Mouse (Mus musculus) bone marrow macrophage, adult 2 months (primary cell): Measurements from ENCODE around the gene Adamts3.

Experiments used
- CTCF ChIP-seq: IDR thresholded peaks from 2 replicates; pipeline ENCODE4 v1.5.1; 2012; ENCODE audit warnings: low read depth, mild to moderate bottlenecking, low read length, moderate library complexity
- POLR2A ChIP-seq: IDR thresholded peaks from 2 replicates; pipeline ENCODE4 v1.6.1; 2012; ENCODE audit warnings: mild to moderate bottlenecking, low read depth, low read length, borderline replicate concordance

DNA sequence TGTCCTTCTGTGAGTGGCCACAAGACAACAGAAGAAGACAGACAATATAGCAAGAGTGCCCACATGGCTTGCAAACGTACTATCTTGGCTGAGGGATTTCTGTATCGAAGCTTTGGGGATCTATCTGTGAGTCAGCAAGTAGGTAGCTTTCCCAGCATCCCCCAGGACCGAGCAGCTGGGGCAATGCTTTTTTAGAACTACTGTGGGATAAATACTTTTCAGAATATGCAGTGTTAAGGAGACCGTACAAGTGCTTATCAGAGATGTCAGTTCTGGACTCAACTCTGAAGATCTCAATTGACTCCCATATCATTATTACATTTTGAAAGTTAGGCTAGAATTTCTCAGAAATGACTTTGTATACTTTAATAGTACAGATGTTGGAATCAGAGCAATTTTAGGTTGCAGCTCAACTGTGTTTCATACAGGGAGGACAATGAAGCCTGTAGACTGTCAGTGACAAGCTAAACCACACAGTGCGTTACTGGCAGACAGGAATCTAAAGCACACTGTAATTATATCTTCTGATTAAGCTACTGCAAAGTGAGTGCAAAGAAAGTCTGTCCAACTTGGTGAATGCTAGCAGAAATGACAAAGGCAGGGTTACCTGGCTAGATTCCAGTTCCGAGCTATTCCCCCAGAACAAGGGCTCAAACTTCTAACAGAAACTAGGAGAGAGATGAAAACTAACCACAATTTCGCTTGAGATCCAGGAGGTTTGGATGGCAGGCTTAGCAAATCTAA, 171.8 kb downstream of the Adamts3 start:
- TF ChIP-seq POLR2A = no peak
- TF ChIP-seq CTCF = no peak
